Mouse (Mus musculus): ENCODE results near the gene Dvl3.

Dvl3 gene

GRCm38 (mm10) chr16:20496671-20497600, 19.8 kb upstream of the Dvl3 start:
- peak; percentile 12 to 40 for DNase-seq (ENCODE audit: low read depth in 1 of 2, low spot score in 2 of 2)

DNA sequence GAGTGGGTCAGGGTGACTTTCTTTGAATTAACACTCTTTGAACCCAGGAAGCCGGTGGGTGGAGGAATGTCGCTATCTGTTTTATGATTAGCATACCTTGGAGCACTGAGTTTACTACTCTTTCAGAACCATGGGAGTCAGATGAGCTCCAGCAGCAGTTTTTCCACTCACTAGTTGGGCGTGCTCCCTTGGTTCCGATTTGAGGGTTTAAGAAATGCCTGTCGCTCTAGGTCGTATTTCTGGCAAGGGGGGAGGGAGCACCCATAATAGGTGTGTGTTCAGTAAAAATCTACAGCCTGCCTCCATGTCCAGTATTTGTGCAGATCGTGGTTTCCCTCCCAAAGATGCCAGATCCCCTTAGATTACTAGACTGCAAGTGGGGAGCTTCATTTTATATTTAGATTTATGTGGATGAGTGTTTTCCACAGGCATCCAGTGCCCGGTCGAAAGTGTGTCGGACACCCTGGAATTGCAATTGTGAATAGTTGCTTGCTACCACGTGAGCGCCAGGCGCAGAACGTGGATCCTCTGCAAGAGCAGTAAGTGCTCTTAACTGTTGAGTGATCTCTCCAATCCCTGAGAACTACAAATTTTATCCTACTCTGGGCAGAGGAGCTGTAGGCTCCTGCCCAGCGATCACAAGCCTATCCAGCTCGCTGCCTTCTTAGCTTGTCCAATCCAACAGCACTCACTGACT, 18.7 kb upstream of the Dvl3 start:
- DNase-seq (ENCODE audit: low read depth in 1 of 2, low spot score in 2 of 2): no peak

DNA sequence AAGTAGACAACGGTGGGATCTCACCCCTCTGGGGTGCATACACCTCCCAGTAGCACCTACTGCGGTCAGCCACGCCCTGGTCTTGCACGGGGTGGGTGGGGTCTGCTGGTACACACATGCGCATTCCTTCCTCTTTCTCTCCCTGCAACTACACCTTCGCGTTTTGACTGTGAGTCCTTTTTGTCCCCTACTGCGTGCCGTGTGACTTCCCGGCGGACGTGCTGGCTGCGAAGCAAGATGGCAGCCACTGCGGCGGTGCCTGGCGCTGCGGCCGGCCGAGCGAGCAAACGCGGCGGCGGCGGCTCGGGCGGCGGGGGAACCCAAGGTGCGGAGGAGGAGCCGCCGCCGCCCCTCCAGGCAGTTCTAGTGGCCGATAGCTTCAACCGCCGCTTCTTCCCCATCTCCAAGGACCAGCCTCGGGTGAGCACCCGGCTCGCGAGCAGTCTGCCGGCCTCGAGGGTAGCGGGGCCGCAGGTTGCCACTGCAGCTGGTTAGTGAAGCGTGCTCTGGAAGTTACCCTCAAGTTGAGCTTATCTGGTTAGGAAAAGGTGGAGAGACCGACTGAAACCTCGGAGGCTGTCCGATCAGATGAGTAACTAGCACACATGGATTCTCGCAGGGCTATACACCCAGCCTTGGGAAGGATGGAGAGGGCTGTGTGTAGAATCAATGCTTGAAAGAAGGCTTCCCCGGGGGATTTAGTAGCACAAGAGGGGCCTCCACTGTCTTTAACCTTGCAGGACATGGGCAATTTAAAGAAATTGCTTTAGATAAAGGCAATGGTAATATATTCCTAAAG, 17.9 kb upstream of the Dvl3 start, which contains the start of gene Eif2b5:
TSS of gene Eif2b5 (plus strand) at position 141 of the 799 bp plus-strand sequence.
- peak; percentile 75 to 81 for DNase-seq (ENCODE audit: low read depth in 1 of 2, low spot score in 2 of 2)

DNA sequence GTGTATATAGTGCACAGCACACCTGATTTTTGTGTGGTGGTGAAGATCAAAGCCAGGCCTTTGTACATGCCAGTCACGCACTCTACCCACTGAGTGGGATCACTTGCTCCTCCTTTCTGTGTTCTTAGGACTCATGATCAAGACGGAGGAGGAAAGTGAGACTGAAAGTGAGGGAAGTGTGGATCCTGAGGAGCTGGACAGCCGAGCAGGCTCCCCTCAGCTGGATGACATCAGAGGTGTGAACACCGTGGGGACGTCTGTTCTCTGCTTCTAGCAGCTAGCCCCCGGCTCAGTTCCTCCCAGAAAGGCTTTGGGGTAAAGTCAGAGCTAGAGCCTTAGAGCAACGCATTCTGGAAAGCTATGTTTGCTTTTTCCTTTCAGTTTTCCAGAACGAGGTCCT, 10.8 kb upstream of the Dvl3 start:
- no peak for DNase-seq (ENCODE audit: low read depth in 1 of 2, low spot score in 2 of 2)

GRCm38 (mm10) chr16:20509349-20509748, 7.4 kb upstream of the Dvl3 start:
- DNase-seq (ENCODE audit: low read depth in 1 of 2, low spot score in 2 of 2): no peak

GRCm38 (mm10) chr16:20511277-20511847, 5.4 kb upstream of the Dvl3 start:
- DNase-seq (ENCODE audit: low read depth in 1 of 2, low spot score in 2 of 2): no peak

DNA sequence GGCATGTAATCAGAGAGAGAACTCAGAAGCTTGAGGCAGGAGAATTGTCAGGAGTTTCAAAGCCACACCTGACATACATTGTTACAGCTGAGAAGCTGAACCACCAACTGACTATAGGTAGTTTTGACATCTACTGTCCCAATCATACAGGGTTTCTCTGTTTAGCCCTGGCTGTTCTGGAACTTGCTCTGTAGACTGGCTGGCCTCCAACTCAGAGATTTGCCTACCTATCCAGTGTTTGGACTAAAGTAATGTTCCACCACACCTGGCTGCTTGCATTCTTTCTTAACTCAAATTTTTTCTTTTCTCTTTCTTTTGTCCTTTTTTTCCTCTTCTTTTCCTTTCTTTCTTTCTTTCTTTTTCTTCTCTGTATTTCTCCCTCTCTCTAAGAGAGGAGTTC, 750 bp upstream of the Dvl3 start:
- no peak for DNase-seq (ENCODE audit: low read depth in 1 of 2, low spot score in 2 of 2)

DNA sequence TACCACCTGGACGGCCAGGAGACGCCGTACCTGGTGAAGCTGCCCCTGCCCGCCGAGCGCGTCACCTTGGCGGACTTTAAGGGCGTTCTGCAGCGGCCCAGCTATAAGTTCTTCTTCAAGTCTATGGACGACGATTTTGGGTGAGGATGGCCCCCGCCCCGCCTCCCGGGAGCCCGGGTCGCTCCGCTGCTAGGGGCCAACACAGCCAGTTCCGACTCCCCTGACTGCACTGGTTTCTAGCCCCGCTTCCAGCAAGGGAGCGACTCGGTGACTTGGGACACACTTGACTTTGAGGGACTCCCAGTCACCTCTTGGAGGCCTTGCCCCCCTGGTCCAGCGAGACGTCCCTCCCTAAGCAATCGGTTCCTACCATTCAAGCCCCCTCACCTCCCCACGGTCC, 434 bp downstream of the Dvl3 start:
- no peak for DNase-seq (ENCODE audit: low read depth in 1 of 2, low spot score in 2 of 2)

GRCm38 (mm10) chr16:20517701-20518374, 1.1 kb downstream of the Dvl3 start:
- DNase-seq (ENCODE audit: low read depth in 1 of 2, low spot score in 2 of 2): no peak

- DNase-seq (ENCODE audit: low read depth in 1 of 2, low spot score in 2 of 2): no peak
Measured at GRCm38 (mm10) chr16:20523886-20524285, 7.1 kb downstream of the Dvl3 start.

DNA sequence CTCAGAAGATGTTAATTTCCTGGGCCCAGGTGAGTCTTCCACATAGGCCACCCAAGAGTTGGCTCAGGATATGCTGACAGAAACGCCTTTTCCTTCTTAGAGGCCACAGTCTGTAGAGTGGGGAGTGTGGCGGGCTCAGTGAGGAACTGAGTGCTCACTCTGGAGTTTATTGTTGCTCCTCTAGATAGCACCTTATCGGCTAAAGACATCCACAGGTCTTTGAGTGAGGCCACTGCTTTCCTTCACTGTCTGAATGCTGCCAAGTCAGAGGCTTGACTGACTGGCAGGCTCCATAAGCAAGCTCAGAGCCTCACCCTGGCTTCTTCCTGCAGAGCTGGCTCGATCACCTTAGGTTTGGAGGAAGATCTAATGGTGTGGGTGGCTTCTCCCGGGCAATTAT, 12.0 kb downstream of the Dvl3 start:
- no peak for DNase-seq (ENCODE audit: low read depth in 1 of 2, low spot score in 2 of 2)

DNA sequence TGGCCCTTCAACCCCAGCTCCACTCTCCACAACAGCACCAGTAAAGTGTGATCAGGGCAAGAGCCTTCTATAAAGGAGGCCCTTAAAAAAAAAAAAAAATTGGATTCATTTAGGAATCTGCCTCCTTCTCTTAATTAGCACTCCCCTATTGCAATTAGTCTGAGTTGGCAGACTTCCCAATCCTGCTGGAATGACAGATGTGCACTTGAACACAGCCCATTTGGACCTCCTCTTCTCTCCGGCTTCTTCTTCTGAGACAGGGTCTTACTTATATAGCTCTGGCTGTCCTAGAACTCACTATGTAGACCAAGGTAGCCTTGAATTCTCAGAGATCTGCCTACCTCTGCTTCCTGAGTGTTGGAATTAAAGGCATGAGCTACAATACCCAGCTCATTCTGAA, 12.6 kb downstream of the Dvl3 start:
- no peak for DNase-seq (ENCODE audit: low read depth in 1 of 2, low spot score in 2 of 2)

DNA sequence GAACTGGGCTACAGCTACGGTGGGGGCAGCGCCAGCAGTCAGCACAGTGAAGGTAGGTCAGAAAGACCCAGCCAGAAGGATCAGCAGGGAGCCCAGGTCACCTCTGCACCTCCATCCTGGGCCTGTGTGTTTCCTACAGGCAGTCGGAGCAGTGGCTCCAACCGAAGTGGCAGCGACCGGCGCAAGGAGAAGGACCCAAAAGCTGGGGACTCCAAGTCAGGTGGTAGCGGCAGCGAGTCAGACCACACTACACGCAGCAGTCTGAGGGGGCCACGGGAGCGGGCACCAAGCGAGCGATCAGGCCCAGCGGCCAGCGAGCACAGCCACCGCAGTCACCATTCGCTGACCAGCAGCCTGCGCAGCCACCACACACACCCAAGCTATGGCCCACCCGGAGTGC, 14.2 kb downstream of the Dvl3 start:
- DNase-seq (ENCODE audit: low read depth in 1 of 2, low spot score in 2 of 2): no peak

DNA sequence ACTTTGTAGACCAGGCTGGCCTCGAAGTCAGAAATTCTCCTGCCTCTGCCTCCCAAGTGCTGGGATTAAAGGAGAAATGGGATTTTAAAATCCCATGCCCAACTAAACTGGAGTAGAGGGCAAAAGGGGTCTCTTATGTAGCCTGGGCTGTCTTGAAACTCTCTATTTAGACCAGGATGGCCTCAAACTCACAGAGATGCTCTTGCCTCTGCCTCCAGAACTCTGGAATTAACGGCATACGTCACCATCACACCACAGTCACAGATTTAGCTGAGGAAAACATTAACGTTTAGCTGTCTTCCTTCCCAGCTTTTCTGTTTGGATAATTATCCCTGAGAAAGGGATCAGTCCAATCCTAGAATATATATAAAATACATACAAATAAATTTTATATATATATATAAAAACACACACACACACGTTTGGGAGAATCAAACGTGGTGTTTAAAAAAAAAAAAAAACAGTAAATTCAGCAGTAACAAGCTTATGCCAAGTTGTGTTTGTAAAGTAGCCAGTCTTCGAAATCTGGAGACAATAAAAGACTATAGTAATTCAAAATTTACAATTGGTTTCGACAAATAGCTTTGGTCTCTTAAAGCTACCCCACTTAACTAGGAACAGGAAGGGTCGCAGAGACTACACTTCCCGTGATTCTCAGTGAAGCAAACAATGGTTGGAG, 18.0 kb downstream of the Dvl3 start:
- DNase-seq (ENCODE audit: low read depth in 1 of 2, low spot score in 2 of 2): no peak

DNA sequence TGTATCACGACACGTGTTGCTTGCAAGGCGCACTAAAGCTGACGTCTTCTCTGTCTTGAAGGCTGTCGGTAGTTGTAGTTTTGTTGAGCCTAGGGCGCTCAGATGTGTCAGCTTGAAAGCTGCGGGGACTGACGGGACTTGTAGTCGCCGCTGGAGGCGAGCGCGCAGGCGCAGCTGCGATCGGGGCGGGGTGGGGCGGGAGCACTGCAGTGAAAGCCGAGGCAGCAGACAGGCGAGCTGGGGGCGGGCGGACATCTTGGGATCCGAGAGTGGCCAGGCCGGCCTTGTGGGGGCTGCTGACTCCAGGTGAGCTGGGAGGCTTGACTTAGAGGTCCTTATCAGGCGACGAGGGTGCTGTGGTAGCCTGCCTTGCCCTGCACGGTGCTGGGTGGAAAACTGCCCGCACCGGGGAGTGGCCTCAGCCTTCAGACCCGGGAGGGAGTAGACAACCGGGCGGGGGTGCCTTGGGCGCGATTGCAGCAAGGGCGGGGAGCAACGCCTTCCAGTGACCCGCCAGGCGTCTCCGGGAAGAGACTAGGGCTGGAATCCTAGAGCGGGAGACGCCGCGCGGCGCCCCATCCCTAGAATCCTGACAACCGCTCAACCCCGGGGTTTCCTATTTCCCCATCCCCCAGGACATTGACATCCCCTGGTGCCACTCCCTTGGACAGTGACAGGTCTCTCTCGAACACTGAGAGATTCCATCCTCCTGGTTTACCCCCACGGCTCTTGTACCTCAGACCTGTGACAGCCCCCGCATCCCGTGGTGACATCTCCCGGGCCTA, 18.7 kb downstream of the Dvl3 start, which contains the start of gene Ap2m1:
TSS of gene Ap2m1 (plus strand) at position 183 of the 785 bp plus-strand sequence.
- peak; percentile 82 to 92 for DNase-seq (ENCODE audit: low read depth in 1 of 2, low spot score in 2 of 2)

DNA sequence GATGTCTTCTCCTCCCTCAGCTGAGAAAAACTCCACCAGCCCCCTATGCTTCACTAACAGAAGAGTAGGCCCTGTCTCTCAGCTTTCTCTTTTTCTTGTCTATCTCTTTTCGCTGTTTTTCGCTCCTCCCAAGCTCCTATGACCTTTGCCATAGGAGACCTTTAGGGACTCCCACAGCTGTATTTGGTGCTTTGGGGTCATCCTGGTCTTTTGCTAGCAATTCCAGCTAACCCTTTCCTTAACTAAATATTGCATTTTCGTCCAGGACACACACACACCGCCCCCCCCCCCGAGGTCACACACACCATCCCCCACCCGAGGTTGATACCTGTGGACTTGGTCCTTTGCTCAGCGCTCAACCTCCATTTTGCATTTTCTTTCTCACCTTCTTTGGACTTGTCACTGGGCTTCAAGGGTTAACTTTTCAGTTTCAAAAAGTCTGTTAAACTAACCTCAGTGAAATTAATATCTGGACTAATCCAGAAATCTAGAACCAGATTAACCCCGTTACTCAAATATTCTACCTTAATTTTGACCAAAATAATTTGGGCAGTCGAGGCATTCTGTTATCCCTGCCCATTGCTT, 19.4 kb downstream of the Dvl3 start:
- DNase-seq (ENCODE audit: low read depth in 1 of 2, low spot score in 2 of 2): no peak

DNA sequence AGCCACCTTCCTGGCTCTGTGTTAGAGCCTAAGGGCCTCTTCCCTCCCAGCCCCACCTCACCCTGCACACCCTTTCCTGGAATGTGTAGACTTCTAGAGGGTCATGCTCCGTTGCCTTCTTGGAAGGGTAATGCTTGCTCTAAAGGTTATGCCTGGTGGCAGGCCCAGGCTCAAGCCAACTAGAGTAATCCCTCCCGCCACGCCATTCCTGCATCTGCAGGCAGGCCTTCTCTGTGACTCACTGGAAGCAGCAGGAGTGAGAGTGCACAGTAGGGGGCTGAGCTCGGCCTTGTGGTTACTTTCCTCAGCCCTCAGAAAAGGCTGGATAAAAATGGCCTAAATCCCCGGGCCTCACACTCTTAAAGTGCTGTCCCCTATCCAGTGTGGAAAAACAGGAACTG, 20.3 kb downstream of the Dvl3 start:
- no peak for DNase-seq (ENCODE audit: low read depth in 1 of 2, low spot score in 2 of 2)

GRCm38 (mm10) chr16:20537601-20538320, 21.0 kb downstream of the Dvl3 start:
- no peak for DNase-seq (ENCODE audit: low read depth in 1 of 2, low spot score in 2 of 2)
